In genomic region chr10:67187001-67187453, GRCm38 (mm10) we compare ENCODE assay signal across 8 mouse cellular contexts.
DNase-seq lines count a peak whose midpoint lies in the region; ATAC-seq and TF ChIP-seq lines count a peak whose summit lies in the region.

No protein-coding gene starts in this region.

- H3K9me3 ChIP-seq in limb, embryonic 12.5 days: no peaks in the 10 kb centered on the region
- H3K9me3 ChIP-seq in midbrain, postnatal 0 days (ENCODE audit: low read length): no peaks in the 10 kb centered on the region

- peaks cover 7% of the 10 kb centered on the region for H3K36me3 ChIP-seq in limb, embryonic 12.5 days
- no peaks in the 10 kb centered on the region for H3K36me3 ChIP-seq in midbrain, postnatal 0 days (ENCODE audit: insufficient read depth, low read length)

- H3K27me3 ChIP-seq in limb, embryonic 12.5 days: no peaks in the 10 kb centered on the region
- H3K27me3 ChIP-seq in midbrain, postnatal 0 days (ENCODE audit: insufficient read depth, low read length): no peaks in the 10 kb centered on the region

- WGBS in limb, embryonic 12.5 days: 7% methylated on average over 5 of the region's 5 CpGs
- WGBS in midbrain, postnatal 0 days: 14% methylated on average over 5 of the region's 5 CpGs

- peak overlapping the region; percentile 73 for H3K27ac ChIP-seq in brown adipose tissue, adult 24 weeks (replicated peaks; ENCODE audit: low read depth, low read length)
- peak overlapping the region; percentile 62; the same call in 1 of the 2 replicates for H3K27ac ChIP-seq in limb, embryonic 12.5 days
- H3K27ac ChIP-seq in midbrain, postnatal 0 days (ENCODE audit: low read depth, low read length): peak overlapping the region; percentile 14; the same call in 1 of the 2 replicates

- 0 out of 2 replicates have a peak, but pooled peaks have one; percentile 22 for ATAC-seq in limb, embryonic 12.5 days (ENCODE audit: insufficient number of reproducible peaks, insufficient read depth, low FRiP score, low TSS enrichment, low read depth)
- ATAC-seq in midbrain, postnatal 0 days (ENCODE audit: low FRiP score): no peak

- H3K4me2 ChIP-seq in limb, embryonic 12.5 days: peak overlapping the region; percentile 69
- peak overlapping the region; percentile 63 for H3K4me2 ChIP-seq in midbrain, postnatal 0 days (ENCODE audit: low read depth, low read length, poor library complexity, severe bottlenecking)

- H3K9ac ChIP-seq in limb, embryonic 12.5 days (replicated peaks): peak overlapping the region; percentile 70
- H3K9ac ChIP-seq in midbrain, postnatal 0 days (replicated peaks; ENCODE audit: low read length, poor library complexity, severe bottlenecking): no peak overlapping the region; the same call in 1 of the 2 replicates

- no peak for TF ChIP-seq CTCF in midbrain, postnatal 0 days (IDR thresholded peaks at IDR 0.05)

- peaks cover 2% of the 10 kb centered on the region for H3K4me1 ChIP-seq in brown adipose tissue, adult 24 weeks (ENCODE audit: control insufficient read depth, insufficient read depth, insufficient read length, low read length)
- peaks cover 18% of the 10 kb centered on the region for H3K4me1 ChIP-seq in limb, embryonic 12.5 days (replicated peaks)
- peaks cover 4% of the 10 kb centered on the region; the same call in 1 of the 2 replicates for H3K4me1 ChIP-seq in midbrain, postnatal 0 days (ENCODE audit: insufficient read depth, low read length)

- peak; percentile 40 for DNase-seq in adrenal gland, postnatal 10 days
- DNase-seq in adrenal gland, postnatal 4 days (ENCODE audit: low spot score in 2 of 2): no peak
- peak; percentile 27 to 37 for DNase-seq in heart, adult 9 months (ENCODE audit: low spot score in 2 of 2)
- DNase-seq in midbrain, postnatal 0 days (ENCODE audit: low spot score): peak; percentile 16
- no peak for DNase-seq in right cerebral cortex, postnatal 14 days
- DNase-seq in cerebellum, postnatal 36 days: no peak

- H3K4me3 ChIP-seq in brown adipose tissue, adult 24 weeks (ENCODE audit: insufficient read depth, low read depth, low read length): peak overlapping the region; percentile 48
- peak overlapping the region; percentile 50 for H3K4me3 ChIP-seq in limb, embryonic 12.5 days (replicated peaks)
- H3K4me3 ChIP-seq in midbrain, postnatal 0 days (ENCODE audit: low read depth, low read length): peak overlapping the region; percentile 44

Comparison
In these comparisons a context has a peak if more than half of its experiments do, and no peak if none do; other contexts are left out.
1. DNase-seq: peak in adrenal gland, postnatal 10 days (single experiment), heart, adult 9 months (2 of 2) and midbrain, postnatal 0 days (single experiment); none in adrenal gland, postnatal 4 days (0 of 2), right cerebral cortex, postnatal 14 days (single experiment) and cerebellum, postnatal 36 days (0 of 2).
2. H3K27ac ChIP-seq: peak in every context shown above with its lines; median percentile 73 in brown adipose tissue, adult 24 weeks; 62 in limb, embryonic 12.5 days; 14 in midbrain, postnatal 0 days.
3. Peak in every context shown above with its lines, with median percentiles within 50 percentile points of each other: H3K4me3 ChIP-seq.